Mouse (Mus musculus) C2C12 (cell line): ENCODE measurements around the gene Itga11.

Experiments used
- CTCF ChIP-seq: IDR thresholded peaks from one replicate; pipeline ENCODE4 v1.5.1; 2011; ENCODE audit not compliant: control insufficient read depth, insufficient read depth, insufficient read length
- MAX ChIP-seq: IDR thresholded peaks from one replicate; pipeline ENCODE4 v1.6.1; 2011; ENCODE audit warnings: mild to moderate bottlenecking, control low read depth
- MYOD1 ChIP-seq: IDR thresholded peaks from one replicate; pipeline ENCODE4 v1.6.1; 2011; ENCODE audit warnings: low read depth; ENCODE audit not compliant: control insufficient read depth, insufficient read length
- USF1 ChIP-seq: IDR thresholded peaks from one replicate; pipeline ENCODE4 v1.6.1; 2011; ENCODE audit warnings: low read depth, mild to moderate bottlenecking, control low read depth, moderate library complexity

DNA sequence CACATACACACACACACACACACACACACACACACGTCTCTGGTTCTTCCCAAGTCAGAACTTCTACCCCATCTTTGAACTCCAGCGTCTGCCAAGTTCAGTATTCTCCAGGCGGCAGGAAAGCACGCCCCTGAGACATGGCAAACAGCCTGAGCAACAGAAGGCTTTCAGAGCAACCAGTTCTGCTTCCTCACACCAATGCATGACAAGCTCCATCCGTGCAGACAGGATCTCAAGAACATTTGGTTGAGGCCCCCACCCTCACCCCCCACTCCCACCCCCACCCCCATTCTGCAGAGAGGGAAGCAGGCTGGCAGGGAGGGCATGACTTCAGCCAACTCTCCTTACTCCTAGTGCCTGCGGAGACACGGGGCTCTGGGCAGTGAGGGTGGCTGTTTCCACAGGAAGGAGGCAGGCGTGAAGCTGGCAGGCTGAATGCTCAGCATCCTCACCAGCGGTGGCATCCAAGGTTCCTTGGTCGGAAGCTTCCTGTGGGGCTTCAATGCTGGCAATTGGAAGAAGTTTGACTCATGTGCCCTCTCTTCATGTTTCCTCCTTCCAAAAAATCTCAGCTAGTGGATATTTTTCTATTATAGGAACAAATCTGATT lies 46.9 kb upstream of the Itga11 start:
- TF ChIP-seq CTCF (no peak), MYOD1 (no peak), MAX (no peak), USF1 (no peak)
